Mouse (Mus musculus) layer of hippocampus, postnatal 10 days (tissue): ENCODE measurements around the gene Ctu2. TPM values are rescaled to one million over a fixed set of nuclear protein-coding genes. Genes with fewer than 3 reads are reported as not detected.

ENCODE experiments used
- microRNA-seq, 2 experiments: library from miRNA; unstranded; fragments of <30 nt; microRNA quantifications; one replicate each; pipeline ENCODE4 v1.2.0; 2021
- total RNA-seq, 2 experiments: library from RNA; stranded (reverse); gene quantifications; 2 replicates each; pipeline ENCODE4 v1.2.3; 2021

Gene Ctu2
- total RNA-seq, 2 experiments from 2014 or later: 35.1 to 36.0 TPM

Small RNA genes lying within 50 kb of the gene (microRNA-seq; reads per million reads assigned to microRNA genes)
- 0 reads per million in 2 experiments for gene Gm24366

Other genes with a start within 250 kb of the Ctu2 start
- gene Zfpm1, start 194.0 kb upstream of the Ctu2 start, total RNA-seq: 10 to 100 TPM; 25.7 to 27.2 TPM
- 1 to 10 TPM in 1 of 2 experiments, under 1 TPM in 1; 0.83 to 1.3 TPM for gene Trhr2, start 115.4 kb upstream of the Ctu2 start, total RNA-seq
- gene Zc3h18, start 99.5 kb upstream of the Ctu2 start, total RNA-seq: 10 to 100 TPM; 37.4 TPM
- not detected for gene Il17c, start 54.1 kb upstream of the Ctu2 start, total RNA-seq
- 10 to 100 TPM; 11.6 to 12.8 TPM for gene Cyba, start 43.2 kb upstream of the Ctu2 start, total RNA-seq
- gene Mvd, start 32.7 kb upstream of the Ctu2 start, total RNA-seq: 10 to 100 TPM; 50.9 to 56.4 TPM
- gene Snai3, start 15.4 kb upstream of the Ctu2 start, total RNA-seq: not detected
- gene Rnf166, start 79 bp upstream of the Ctu2 start, total RNA-seq: 10 to 100 TPM; 19.7 to 23.5 TPM
- 1 to 10 TPM; 8.2 to 8.9 TPM for gene Piezo1, start 75.2 kb downstream of the Ctu2 start, total RNA-seq
- 1 to 10 TPM; 3.0 to 5.0 TPM for gene Cdt1, start 91.9 kb downstream of the Ctu2 start, total RNA-seq
- gene Aprt, start 100.8 kb downstream of the Ctu2 start, total RNA-seq: 10 to 100 TPM; 91.6 to 94.0 TPM
- 10 to 100 TPM; 10.6 to 10.7 TPM for gene Galns, start 135.3 kb downstream of the Ctu2 start, total RNA-seq
- gene Trappc2l, start 135.5 kb downstream of the Ctu2 start, total RNA-seq: 10 to 100 TPM; 75.6 to 79.9 TPM
- gene Pabpn1l, start 146.6 kb downstream of the Ctu2 start, total RNA-seq: not detected
- gene Cbfa2t3, start 223.0 kb downstream of the Ctu2 start, total RNA-seq: 10 to 100 TPM; 23.4 to 25.7 TPM